Mouse (Mus musculus) granulocyte monocyte progenitor cell, adult 5-6 weeks (primary cell): ENCODE data around the gene Rint1. TPM values are rescaled to one million over a fixed set of nuclear protein-coding genes. Genes with fewer than 3 reads are reported as not detected.

Experiments
- ATAC-seq: replicated peaks from 2 replicates; pipeline ENCODE4 v1.8.0; 2016; ENCODE audit warnings: mild to moderate bottlenecking, moderate TSS enrichment, inconsistent platforms; ENCODE audit not compliant: poor library complexity, severe bottlenecking
- total RNA-seq, 2 experiments: library from RNA; stranded (forward) in 1 of 2; stranded (reverse) in 1 of 2; fragments of 200-712, 200-1000 nt in 1 of 2; fragments of >200 nt in 1 of 2; fragmentation: Nextera tagmentation in 1 of 2; gene quantifications; 2 replicates each; pipeline ENCODE4 v1.2.3; 2014 to 2017

Gene Rint1
- total RNA-seq, 2 experiments from 2014 or later, result 19.6 to 25.0 TPM

DNA sequence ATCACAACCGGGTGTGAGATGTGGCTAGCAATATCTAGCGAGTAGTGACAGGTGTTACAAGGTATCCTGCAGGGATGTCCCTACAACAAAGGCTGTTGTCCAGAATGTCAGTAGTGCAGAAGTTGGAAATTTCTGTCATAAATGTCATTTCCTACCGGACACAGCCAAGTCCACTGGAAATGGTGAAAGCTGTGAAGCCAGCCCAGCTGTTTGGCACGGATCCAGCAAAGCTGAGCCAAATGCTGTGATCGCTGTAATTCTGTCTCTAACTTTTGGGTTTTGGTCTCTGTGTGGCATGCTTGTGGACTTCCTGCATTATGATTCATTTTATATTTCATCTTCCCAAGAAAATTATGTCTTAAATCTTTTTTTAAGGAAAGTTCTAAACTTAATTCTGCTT lies 74.8 kb downstream of the Rint1 start:
- ATAC-seq, result no peak

DNA sequence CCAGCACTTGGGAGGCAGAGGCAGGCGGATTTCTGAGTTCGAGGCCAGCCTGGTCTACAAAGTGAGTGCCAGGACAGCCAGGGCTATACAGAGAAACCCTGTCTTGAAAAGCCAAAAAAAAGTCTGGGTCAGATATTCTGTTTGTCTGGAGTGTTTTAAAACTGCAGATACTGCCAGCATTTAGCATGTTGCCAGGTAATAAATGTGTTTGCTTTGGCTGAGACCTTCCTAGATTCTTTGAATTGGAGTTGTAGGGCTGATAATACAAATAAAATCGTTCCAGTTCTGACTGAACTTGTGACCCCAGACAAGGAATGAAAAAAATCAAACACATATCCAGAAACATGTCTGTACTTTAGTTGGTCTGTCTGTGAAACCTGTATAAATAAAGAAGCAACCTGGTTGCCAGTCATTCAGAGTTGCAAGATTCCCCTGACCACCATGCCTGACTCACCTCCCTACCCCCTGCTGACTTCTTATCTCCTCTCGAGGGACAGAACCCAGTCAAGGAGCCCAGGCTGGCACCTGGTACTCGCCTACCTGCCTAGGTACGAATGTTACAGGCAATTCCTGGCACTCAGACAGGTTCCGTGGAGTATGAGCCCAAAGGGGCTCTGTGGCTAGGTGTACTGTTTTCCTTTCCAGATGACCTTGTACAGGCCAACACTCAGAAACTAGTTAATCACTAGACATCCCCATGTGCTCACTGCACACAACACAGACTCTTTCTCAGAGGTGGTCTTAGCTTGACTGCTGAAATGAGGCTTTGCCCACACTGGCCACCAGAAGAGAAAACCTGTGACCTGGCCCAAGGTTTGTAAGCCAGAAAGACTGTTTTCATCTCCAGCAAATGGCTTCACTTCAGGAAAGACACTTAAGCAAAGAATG lies 75.9 kb downstream of the Rint1 start:
- ATAC-seq, result no peak

DNA sequence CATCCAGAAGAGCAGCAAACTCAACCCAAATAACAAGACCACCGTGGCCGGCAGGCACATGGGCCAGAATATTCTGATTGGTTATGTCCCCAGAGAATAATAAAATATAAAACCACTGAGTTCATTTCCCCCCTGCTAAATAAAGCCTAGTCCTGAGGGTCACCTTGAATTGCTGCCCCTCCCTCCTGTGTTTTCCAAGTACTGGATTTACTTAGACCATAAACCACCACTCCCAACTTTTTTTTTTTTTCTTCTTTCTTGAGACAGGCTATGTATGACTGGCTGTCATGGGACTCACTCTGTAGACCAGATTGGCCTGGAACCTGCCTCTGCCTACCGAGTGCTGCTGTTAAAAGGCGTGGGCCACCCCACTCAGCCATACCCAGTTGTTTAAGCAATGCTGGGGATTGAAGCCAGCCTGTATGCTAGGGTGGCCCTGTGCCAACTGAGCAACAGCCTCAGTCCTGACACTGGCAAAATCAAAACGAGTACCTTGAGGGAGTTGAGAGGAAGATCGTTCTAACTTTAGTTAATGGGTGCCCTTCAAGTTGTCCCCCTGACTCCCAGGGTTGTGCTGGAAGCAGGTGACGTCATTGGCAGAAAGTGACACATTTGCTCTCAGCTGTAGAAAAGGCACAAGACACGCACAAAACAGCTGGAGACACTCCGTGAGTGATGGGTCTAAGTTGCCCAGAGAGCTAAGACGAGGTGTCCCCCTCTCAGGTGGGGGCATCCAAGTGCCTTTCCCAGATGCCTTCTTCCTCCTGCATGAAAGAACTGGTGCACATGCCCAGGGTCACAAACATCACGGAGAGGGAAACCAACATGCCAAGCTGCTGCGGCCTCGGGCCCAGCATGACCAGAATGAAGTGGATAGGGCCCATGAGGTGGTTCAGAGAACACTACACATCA lies 76.8 kb downstream of the Rint1 start:
- no peak for ATAC-seq

DNA sequence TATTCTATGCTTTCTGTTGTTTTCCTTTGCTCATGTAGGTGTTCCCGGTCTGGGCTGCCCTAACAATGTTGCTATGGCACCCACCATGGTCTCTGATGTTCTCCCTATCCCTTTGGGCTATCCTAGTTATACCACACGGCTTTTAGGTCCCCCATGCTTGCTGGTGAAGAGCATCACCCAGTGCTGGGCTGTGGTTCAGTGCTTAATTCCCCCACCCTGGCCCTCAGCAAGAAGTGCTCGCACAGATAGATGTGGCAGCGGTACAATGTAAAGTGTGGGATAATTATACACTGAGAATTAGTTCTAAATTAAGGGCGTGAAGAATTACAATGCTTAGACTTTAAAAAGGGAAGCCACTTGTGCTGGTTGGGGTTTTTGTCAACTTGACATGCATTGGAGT lies 78.4 kb downstream of the Rint1 start:
- ATAC-seq, result no peak

Other genes starting within 250 kb of the Rint1 start
- 45.8 and 60.2 TPM in 2 replicates for gene Srpk2, start 103.1 kb upstream of the Rint1 start, total RNA-seq (2014; fragmentation: Nextera tagmentation)
- gene Srpk2, start 103.1 kb upstream of the Rint1 start, total RNA-seq (2017), result 47.2 and 51.4 TPM in 2 replicates
- gene Pus7, start 4.0 kb upstream of the Rint1 start, total RNA-seq (2014; fragmentation: Nextera tagmentation), result 44.4 and 45.8 TPM in 2 replicates
- 50.5 and 64.7 TPM in 2 replicates for gene Pus7, start 4.0 kb upstream of the Rint1 start, total RNA-seq (2017)
- gene Tomm7, start 56.5 kb downstream of the Rint1 start, total RNA-seq (2014; fragmentation: Nextera tagmentation), result 111 and 165 TPM in 2 replicates
- 317 and 372 TPM in 2 replicates for gene Tomm7, start 56.5 kb downstream of the Rint1 start, total RNA-seq (2017)
- gene Fam126a, start 243.0 kb downstream of the Rint1 start, total RNA-seq (2014; fragmentation: Nextera tagmentation), result 11.3 and 15.1 TPM in 2 replicates
- gene Fam126a, start 243.0 kb downstream of the Rint1 start, total RNA-seq (2017), result 10.6 and 16.3 TPM in 2 replicates